Mouse (Mus musculus): ENCODE measurements around the gene Olfr119.
"Not testable (repeated sequence)": the region's sequence is repeated elsewhere in the genome, so short reads cannot be mapped to it uniquely, and the experiment has no call there.

The Olfr119 gene

DNA sequence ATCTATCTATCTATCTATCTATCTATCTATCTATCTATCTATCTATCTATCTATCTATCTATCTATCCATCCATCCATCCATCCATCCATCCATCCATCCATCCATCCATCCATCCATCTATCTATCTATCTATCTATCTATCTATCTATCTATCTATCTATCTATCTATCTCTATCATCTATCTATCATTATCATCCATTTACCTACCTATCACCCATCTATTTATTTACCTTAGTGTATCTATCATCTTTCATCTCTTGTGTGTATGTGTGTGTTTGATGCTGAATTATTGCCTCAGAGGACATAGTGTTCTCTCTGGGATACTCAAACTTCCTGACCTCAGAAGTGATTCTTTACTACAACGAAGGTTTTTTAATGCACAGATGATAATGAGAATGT, at the start of gene Olfr119:
TSS of gene Olfr119 (plus strand) at position 301 of the 400 bp plus-strand sequence.
- DNase-seq (ENCODE audit: low spot score in 2 of 2), result not testable (repeated sequence)

DNA sequence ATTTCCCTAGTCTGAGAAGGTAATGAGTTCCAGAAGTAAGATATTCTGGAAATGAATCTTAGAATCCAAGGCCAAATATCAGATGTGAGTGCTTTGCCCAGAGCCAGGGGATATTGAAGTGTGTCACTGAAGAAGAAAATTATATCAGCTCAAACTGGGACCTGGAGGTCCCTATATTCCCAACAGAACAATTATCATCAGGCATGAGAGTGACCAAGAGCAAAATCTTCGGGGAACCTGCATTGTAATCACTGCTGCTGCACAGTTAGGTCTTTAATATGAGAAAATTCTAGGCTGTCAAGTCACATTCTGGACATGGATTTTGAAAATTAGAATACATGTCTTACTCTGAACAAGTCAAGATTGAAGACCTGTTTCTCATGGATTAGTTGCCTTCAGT, 32.7 kb upstream of the Olfr119 start, which contains the start of gene Olfr117:
TSS of gene Olfr117 (minus strand) at position 101 of the 400 bp plus-strand sequence.
- no peak for DNase-seq (ENCODE audit: low spot score in 2 of 2)

DNA sequence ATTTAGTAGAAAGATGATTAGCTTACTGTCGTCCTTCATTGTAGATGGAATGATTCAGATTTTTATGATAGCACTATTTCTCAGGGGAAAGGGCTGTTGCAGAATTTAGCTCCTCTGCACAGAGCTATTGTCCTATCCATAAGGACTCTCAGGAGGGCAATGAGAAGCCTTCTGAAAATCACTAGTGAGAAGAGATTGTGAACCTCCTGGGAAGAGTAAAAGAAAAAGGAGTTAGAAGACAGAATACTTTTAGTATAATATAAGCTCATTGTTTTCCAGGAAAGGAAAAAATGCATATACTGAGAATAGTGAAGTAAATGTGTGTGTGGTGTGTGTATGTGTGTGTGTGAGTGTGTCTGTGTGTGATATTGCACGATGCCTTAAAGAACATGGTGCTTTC, 29.7 kb upstream of the Olfr119 start, which contains the start of gene Olfr118:
TSS of gene Olfr118 (plus strand) at position 301 of the 400 bp plus-strand sequence.
- DNase-seq (ENCODE audit: low spot score in 2 of 2), result no peak

DNA sequence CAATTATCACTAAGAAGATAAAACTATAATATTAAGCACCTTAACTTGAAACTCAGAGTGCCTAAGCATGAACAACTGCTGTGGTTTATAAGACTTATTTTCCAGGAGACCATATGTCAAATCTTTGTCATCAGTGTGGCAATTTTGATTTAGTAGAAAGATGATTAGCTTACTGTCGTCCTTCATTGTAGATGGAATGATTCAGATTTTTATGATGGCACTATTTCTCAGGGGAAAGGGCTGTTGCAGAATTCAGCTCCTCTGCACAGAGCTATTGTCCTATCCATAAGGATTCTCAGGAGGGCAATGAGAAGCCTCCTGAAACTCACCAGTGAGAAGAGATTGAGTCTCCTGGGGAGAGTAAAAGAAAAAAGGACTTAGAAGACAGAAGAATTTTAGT, 25.1 kb downstream of the Olfr119 start, which contains the start of gene Olfr120:
TSS of gene Olfr120 (plus strand) at position 301 of the 400 bp plus-strand sequence.
- DNase-seq (ENCODE audit: low spot score in 2 of 2), result no peak

DNA sequence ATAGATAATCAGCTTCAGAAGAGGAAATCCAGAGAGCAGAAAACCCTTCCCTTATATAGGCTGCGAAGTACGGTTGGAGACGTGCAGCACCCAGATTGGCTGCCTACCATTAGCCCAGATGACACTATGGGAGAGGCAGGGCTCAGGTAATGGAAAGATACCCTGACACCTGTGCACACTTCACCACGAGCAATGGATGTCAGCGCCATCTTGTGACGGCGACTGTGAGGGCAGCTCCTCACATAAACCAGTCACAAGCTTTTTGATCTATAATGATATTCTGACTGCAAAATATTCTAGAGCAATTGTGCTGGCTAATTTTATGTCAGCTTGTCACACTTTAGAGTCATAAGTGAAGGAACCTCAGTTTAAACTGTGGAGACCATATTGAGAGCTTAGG, 41.7 kb downstream of the Olfr119 start:
- no peak for DNase-seq (ENCODE audit: low spot score in 2 of 2)

Measured in spleen, postnatal 10 days (tissue).